Mouse (Mus musculus) midbrain, embryonic 15.5 days (tissue): ENCODE measurements around the gene Srprb. TPM values are rescaled to one million over a fixed set of nuclear protein-coding genes. Genes with fewer than 3 reads are reported as not detected.
"Not testable (repeated sequence)": the region's sequence is repeated elsewhere in the genome, so short reads cannot be mapped to it uniquely, and the experiment has no call there.

ENCODE experiments used
- ATAC-seq: fragments of 200-750 bp; cut with Nextera tagmentation; replicated peaks from 2 replicates; pipeline ENCODE4 v1.8.0; 2017; ENCODE audit warnings: moderate TSS enrichment
- H3K27ac ChIP-seq: fragments of 300-500 bp; sonication (generic); 2 replicates; pipeline ENCODE4 v1.5.1; 2015; ENCODE audit warnings: mild to moderate bottlenecking, inconsistent platforms
- H3K27me3 ChIP-seq: fragments of 300-500 bp; sonication (generic); replicated peaks from 2 replicates; pipeline ENCODE4 v1.6.1; 2015; ENCODE audit warnings: inconsistent platforms
- H3K36me3 ChIP-seq: fragments of 300-500 bp; sonication (generic); replicated peaks from 2 replicates; pipeline ENCODE4 v1.6.1; 2015; ENCODE audit warnings: inconsistent platforms
- H3K4me1 ChIP-seq: fragments of 300-500 bp; sonication (generic); 2 replicates; pipeline ENCODE4 v1.6.1; 2015; ENCODE audit warnings: inconsistent platforms
- H3K4me2 ChIP-seq: fragments of 300-500 bp; sonication (generic); 2 replicates; pipeline ENCODE4 v1.6.1; 2015; ENCODE audit warnings: inconsistent platforms, mild to moderate bottlenecking, moderate library complexity
- H3K4me3 ChIP-seq: fragments of 300-500 bp; sonication (generic); 2 replicates; pipeline ENCODE4 v1.5.1; 2015; ENCODE audit warnings: mild to moderate bottlenecking, inconsistent platforms
- H3K9ac ChIP-seq: fragments of 300-500 bp; sonication (generic); 2 replicates; pipeline ENCODE4 v1.6.1; 2015; ENCODE audit warnings: mild to moderate bottlenecking, inconsistent platforms
- H3K9me3 ChIP-seq: fragments of 300-500 bp; sonication (generic); 2 replicates; pipeline ENCODE4 v1.6.1; 2016; ENCODE audit warnings: inconsistent platforms
- WGBS: fragments of 180-500 bp; shearing (Covaris S2); methylation state at CpG from one replicate; pipeline ENCODE4 v1.1.7; 2015; ENCODE audit warnings: mixed read lengths; 5-methylcytosine and 5-hydroxymethylcytosine counted together
- polyA plus RNA-seq: library from polyadenylated mRNA; unstranded; fragments of >200 nt; fragmentation: Nextera tagmentation; extraction: Ambion mirVana; gene quantifications from 2 replicates; pipeline ENCODE4 v1.2.1, GENCODE M21; 2015

The Srprb gene
- polyA plus RNA-seq, 1 experiment from 2014 or later, result 59.3 TPM

DNA sequence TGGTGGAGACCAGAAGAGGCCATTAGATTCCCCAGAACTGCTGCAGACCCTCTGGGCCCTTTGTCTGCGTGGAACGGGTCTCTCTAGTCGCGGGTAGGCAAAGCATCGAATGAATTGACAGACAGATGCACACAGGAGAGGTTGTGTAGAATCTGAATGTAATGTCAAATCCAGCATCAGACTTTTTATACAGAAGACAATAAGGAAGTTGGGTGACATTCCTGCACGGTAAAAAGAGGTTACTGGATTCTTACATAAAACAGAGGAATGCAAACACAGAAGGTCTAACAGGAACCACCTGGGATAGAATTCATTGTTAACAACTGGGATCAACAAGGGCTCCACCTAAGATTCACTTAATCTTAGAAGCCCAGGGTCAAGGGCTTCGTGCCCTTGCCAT, 46.8 kb downstream of the Srprb start:
- H3K27ac ChIP-seq, H3K9ac ChIP-seq, ATAC-seq, H3K4me3 ChIP-seq, H3K4me2 ChIP-seq, H3K9me3 ChIP-seq, H3K36me3 ChIP-seq, H3K27me3 ChIP-seq, H3K4me1 ChIP-seq: not testable (repeated sequence)
- 82% methylated on average over 7 of the region's 7 CpGs for WGBS

DNA sequence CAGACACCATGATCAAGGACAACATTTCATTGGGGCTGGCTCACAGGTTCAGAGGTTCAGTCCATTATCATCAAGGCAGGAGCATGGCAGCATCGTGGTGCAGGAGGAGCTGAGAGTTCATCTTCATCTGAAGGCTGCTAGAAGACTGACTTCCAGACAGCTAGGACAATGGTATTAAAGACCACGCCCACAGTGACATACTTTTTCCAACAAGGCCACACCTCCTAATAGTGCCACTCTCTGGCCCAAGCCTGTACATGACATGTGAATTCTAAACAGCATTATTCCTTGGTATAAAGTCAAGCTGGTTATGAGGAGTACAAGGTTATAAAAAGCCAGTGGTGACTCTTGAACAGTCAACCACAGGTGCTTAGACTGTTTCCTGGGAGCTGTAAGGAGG, 47.4 kb downstream of the Srprb start:
- Histone ChIP-seq H3K27me3 (no peaks in the 10 kb centered on the region), H3K36me3 (no peaks in the 10 kb centered on the region), H3K4me3 (no peak overlapping the region), H3K4me1 (peaks cover 9% of the 10 kb centered on the region), H3K4me2 (no peak overlapping the region), H3K9ac (no peak overlapping the region), H3K27ac (no peak overlapping the region), H3K9me3 (no peaks in the 10 kb centered on the region)
- 88% methylated on average over 2 of the region's 2 CpGs for WGBS
- no peak for ATAC-seq

DNA sequence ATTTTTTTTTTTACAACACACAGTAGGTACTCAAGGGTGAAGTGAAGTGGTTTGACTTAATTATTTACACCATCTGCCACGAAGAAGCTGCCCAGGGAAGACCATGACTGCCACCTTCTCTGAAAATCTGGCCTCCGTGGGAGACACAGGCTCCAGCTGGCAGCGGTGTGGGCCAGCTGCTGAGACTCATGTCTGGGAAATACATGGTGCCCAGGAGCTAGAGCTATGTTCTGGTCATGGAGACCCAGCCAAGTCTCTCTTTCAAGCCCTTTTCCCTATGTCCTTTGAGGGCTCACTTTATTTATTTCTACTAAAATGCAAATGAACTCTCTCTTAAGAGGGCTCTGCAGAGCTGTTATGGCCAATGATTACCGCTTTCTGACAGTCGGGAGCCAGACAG, 48.7 kb downstream of the Srprb start:
- no peak for ATAC-seq
- Histone ChIP-seq H3K27ac (peak overlapping the region; percentile 48; the same call in 1 of the 2 replicates), H3K4me3 (no peak overlapping the region), H3K9ac (no peak overlapping the region), H3K36me3 (no peaks in the 10 kb centered on the region), H3K9me3 (no peaks in the 10 kb centered on the region), H3K27me3 (no peaks in the 10 kb centered on the region), H3K4me2 (no peak overlapping the region), H3K4me1 (peaks cover 10% of the 10 kb centered on the region)
- WGBS, result 51% methylated on average over 5 of the region's 5 CpGs

DNA sequence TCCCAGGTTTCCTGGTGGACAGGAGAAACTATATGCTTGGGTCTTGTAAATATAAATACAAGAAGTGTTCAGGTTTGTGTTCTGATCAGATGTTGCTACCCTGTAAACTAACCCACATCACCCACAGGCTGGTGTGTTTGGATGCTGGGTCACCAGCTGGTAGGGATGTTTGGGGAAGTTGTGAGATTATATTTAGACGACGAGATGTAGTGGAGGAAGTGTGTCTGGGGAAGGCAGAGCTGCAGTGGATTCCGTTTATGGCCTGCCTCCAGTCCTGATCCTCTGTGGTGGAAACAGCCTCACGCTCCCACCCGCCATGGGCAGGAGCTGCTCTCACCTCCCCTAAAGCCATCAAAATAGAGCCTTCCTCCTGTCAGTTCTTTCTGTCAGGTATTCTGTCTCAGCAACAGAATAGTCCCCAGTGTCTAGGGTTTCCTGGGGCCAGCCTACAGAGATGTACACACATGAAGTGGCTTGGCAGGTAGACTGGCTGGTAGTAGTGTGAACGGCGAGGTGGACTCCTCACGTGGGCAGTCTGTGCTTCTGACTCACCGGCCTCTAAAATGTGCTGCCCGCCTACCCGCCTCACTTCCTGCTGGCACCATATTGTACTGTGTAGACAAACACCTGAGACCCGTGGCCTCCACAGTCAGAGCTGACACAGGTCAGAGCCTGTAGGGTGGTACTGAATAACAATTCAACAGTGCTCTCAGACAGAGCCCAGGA, 52.7 kb downstream of the Srprb start:
- no peak overlapping the region for H3K27ac ChIP-seq
- H3K9me3 ChIP-seq, result no peaks in the 10 kb centered on the region
- no peak overlapping the region for H3K4me3 ChIP-seq
- H3K27me3 ChIP-seq, result no peaks in the 10 kb centered on the region
- H3K36me3 ChIP-seq, result no peaks in the 10 kb centered on the region
- no peak overlapping the region for H3K4me2 ChIP-seq
- WGBS, result 90% methylated on average over 12 of the region's 12 CpGs
- peaks cover 50% of the 10 kb centered on the region for H3K4me1 ChIP-seq
- no peak for ATAC-seq
- H3K9ac ChIP-seq, result no peak overlapping the region

DNA sequence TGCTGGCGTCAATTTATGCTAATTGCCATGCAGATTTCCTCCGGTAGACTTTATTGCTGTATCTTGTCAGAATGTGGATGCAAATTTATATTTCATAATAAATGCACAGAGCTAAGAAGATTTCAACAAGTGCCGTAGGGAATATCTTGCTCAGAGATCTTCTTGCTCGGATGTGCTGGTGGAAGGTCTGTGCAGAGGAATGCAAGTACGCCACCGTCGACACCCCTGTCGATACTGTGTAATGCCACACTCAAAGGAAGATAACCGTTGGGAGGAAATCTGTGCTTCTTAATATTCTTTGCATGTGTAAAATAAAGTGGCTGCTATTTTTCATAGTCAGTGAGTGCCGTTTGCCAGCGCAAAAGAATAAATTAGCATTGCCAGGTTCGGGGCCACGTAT, 54.8 kb downstream of the Srprb start:
- Histone ChIP-seq H3K4me3 (no peak overlapping the region), H3K27ac (peak overlapping the region; percentile 62), H3K4me2 (peak overlapping the region; percentile 15), H3K27me3 (no peaks in the 10 kb centered on the region), H3K36me3 (no peaks in the 10 kb centered on the region), H3K9ac (no peak overlapping the region), H3K4me1 (peaks cover 46% of the 10 kb centered on the region), H3K9me3 (no peaks in the 10 kb centered on the region)
- WGBS, result 28% methylated on average over 13 of the region's 13 CpGs
- peak; percentile 76 for ATAC-seq

DNA sequence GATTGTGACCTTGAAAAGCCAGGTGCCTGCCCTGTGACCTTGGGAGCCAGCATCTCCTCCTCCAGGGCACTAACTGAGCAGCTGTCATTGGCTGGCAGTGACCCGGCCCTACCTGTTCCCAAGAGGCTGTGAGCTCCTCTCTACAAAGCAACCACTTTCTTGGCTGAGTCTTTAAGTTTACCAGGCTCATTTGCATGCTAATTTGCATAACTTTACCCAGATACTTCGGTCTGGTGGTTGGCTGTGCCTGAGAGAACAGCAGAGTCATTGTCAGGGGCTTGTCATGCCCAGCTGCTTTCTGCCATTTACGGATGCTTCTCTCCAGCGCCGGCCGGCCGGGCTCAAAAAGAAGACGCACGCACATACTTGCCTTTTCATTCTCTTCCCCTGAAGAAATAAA, 55.2 kb downstream of the Srprb start:
- Histone ChIP-seq H3K9ac (no peak overlapping the region), H3K4me3 (no peak overlapping the region), H3K27me3 (no peaks in the 10 kb centered on the region), H3K4me2 (peak overlapping the region; percentile 15), H3K27ac (peak overlapping the region; percentile 62), H3K4me1 (peaks cover 46% of the 10 kb centered on the region), H3K36me3 (no peaks in the 10 kb centered on the region), H3K9me3 (no peaks in the 10 kb centered on the region)
- 11% methylated on average over 9 of the region's 9 CpGs for WGBS
- ATAC-seq, result peak; percentile 77

DNA sequence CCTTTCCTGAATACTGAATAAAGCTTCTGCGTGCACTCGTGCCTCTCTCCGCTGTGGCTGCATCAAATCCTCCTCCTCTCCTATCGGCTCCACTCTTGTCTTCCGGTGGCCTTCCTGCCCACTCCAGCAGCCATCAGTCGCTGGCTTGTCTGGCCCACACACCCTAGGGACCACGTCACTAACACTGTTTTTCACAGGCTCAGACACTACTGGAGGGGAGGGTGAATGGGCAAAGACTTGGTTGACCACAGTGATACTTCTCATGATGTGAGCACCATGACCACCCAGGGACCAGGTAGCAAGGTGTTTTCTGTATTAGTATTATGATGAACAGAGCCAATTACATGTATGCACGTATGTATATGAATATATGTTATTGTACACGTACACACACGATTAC, 55.7 kb downstream of the Srprb start:
- H3K27ac ChIP-seq, result peak overlapping the region; percentile 62
- H3K27me3 ChIP-seq, result no peaks in the 10 kb centered on the region
- peaks cover 46% of the 10 kb centered on the region for H3K4me1 ChIP-seq
- WGBS, result 44% methylated on average over 10 of the region's 10 CpGs
- H3K36me3 ChIP-seq, result no peaks in the 10 kb centered on the region
- ATAC-seq, result peak; percentile 27
- H3K9ac ChIP-seq, result no peak overlapping the region
- H3K9me3 ChIP-seq, result no peaks in the 10 kb centered on the region
- peak overlapping the region; percentile 15 for H3K4me2 ChIP-seq
- no peak overlapping the region for H3K4me3 ChIP-seq

DNA sequence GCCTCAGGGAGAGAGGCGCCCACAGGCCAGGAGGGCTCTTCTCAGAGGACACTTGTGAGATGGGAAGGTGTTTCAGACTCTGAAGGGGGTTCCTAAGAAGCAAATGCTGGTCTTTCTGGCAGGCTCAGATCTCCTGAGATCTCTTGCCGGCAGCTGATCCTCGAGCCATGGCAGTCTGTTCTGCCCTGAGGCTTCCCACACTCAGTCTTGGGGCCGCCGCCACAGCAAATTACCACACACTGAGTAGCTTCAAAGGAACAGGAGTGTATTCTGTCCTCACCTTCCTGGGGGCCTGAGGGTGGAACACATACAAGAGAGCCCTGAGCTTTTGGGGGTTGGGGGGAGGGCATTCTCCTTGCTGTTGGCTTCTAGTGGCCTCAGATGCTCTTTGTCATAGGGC, 56.6 kb downstream of the Srprb start:
- Histone ChIP-seq H3K36me3 (0 out of 2 replicates have a peak, but pooled peaks cover 3% of the 10 kb centered on the region), H3K4me2 (no peak overlapping the region), H3K9me3 (no peaks in the 10 kb centered on the region), H3K27me3 (no peaks in the 10 kb centered on the region), H3K4me1 (peaks cover 46% of the 10 kb centered on the region), H3K9ac (no peak overlapping the region), H3K27ac (peak overlapping the region; percentile 62), H3K4me3 (no peak overlapping the region)
- 46% methylated on average over 5 of the region's 5 CpGs for WGBS
- 0 out of 2 replicates have a peak, but pooled peaks have one; percentile 18 for ATAC-seq

DNA sequence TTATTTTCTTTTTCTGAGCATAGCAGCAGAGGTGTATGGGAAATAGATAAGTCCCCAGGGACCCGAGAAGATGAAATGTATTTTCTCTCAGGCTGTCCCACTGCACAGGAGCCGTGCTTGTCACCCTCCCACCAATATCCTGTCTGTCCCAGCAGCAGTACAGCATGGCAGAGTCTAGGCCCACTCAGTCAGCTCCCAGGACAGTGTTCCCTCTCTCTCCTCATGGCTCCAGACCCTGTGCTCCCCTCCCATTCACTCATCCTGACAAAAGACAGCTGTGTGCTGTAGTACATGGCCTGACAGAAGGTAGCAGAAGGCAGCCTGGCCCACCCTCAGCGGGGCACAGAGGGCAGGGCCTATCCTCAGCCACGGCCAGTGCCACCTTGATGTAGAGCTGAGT, 58.1 kb downstream of the Srprb start:
- peaks cover 52% of the 10 kb centered on the region for H3K4me1 ChIP-seq

DNA sequence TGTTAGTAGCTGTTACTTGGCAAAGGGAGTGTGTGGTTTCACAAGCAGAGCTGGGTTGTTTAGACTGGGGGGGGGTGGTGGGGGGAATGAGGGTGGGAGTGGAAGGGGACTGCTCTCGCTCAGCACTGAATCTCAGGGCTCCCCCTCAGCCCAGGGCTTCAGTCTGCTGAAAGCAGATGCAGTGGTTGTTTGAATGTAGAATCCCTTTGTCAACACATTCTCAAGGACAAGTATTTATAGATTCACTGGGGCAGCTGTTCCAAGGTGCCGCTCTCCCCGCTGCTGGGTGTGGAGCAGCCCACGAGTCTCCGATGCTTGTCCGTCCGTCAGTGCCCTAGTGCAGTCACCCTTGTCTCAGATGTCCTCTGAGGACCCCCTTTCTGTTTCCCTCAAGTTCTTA, 60.7 kb downstream of the Srprb start:
- Histone ChIP-seq H3K4me1 (peaks cover 42% of the 10 kb centered on the region), H3K27ac (no peak overlapping the region), H3K9ac (no peak overlapping the region), H3K4me3 (no peak overlapping the region), H3K4me2 (no peak overlapping the region), H3K27me3 (no peaks in the 10 kb centered on the region), H3K9me3 (no peaks in the 10 kb centered on the region), H3K36me3 (0 out of 2 replicates have a peak, but pooled peaks cover 3% of the 10 kb centered on the region)
- WGBS, result 86% methylated on average over 7 of the region's 7 CpGs
- no peak for ATAC-seq

More for the DNA sequence above, 58.1 kb downstream of the Srprb start:
- Histone ChIP-seq H3K4me3 (no peak overlapping the region), H3K36me3 (0 out of 2 replicates have a peak, but pooled peaks cover 3% of the 10 kb centered on the region), H3K27ac (peak overlapping the region; percentile 62; the same call in 1 of the 2 replicates), H3K4me2 (no peak overlapping the region), H3K27me3 (no peaks in the 10 kb centered on the region), H3K9me3 (no peaks in the 10 kb centered on the region), H3K9ac (no peak overlapping the region)
- 61% methylated on average over 4 of the region's 4 CpGs for WGBS
- ATAC-seq, result no peak

DNA sequence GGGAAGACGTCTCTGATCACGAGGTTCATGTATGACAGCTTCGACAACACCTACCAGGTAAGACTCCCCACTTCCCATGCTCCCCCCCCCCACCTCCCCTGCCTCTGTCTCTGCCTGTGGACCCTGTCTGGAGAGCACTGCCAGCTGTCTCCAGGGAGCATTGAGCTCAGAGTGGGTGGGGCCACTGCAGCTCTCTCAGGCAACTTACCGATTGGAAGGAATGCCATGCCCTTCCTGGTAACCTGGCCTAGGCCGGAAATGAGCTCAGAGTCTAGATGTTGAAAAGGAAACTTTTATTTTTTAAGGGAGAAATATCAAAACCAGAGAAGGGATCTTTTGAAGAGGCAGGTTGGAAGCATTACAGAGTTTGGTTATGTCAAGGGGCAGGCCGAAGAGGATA, 61.6 kb downstream of the Srprb start:
- Histone ChIP-seq H3K4me2 (no peak overlapping the region), H3K4me1 (peaks cover 38% of the 10 kb centered on the region), H3K9me3 (no peaks in the 10 kb centered on the region), H3K27ac (no peak overlapping the region), H3K27me3 (no peaks in the 10 kb centered on the region), H3K9ac (no peak overlapping the region), H3K4me3 (no peak overlapping the region), H3K36me3 (0 out of 2 replicates have a peak, but pooled peaks cover 3% of the 10 kb centered on the region)
- WGBS, result 87% methylated on average over 6 of the region's 6 CpGs
- no peak for ATAC-seq

DNA sequence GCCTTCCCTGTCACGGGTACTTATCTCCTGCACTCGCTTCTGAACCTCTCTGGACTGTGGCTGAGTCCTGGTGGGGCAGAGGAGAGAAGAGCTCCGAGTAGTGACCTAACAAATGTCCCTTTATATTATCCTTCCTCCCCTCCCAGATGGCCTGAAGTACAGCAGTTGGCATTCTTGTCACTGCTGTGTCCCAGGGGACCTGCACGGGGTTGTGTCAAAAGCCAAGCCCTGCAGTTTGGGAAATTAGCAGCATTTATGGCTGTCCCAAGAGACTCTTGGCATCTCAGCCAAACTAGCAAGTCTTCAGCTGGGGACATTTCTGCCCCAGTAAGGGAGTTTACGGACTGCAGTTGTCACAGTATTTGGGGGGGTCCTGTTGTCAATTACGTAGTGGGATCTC, 62.5 kb downstream of the Srprb start:
- 70% methylated on average over 6 of the region's 6 CpGs for WGBS
- ATAC-seq, result no peak
- Histone ChIP-seq H3K4me1 (peaks cover 37% of the 10 kb centered on the region), H3K4me2 (no peak overlapping the region), H3K4me3 (no peak overlapping the region), H3K9me3 (no peaks in the 10 kb centered on the region), H3K27me3 (no peaks in the 10 kb centered on the region), H3K36me3 (0 out of 2 replicates have a peak, but pooled peaks cover 3% of the 10 kb centered on the region), H3K27ac (no peak overlapping the region), H3K9ac (no peak overlapping the region)
